Mouse (Mus musculus) brain, embryonic 14.5 days (tissue): ENCODE measurements at regions not wholly inside any gene's neighbourhood (a gene's known extent, or its start where the extent isn't known, plus 50 kb on each side); places are given as distances from the start of the nearest gene placed in this dataset.

Experiments used
- DNase-seq: peaks from one replicate; pipeline ENCODE4 v3.0.0-alpha.2; 2011; ENCODE audit warnings: low read depth
- CTCF ChIP-seq: fragments of 200-500 bp; IDR thresholded peaks from 2 replicates; pipeline ENCODE4 v1.5.1; 2012; ENCODE audit warnings: inconsistent platforms, mild to moderate bottlenecking, moderate library complexity, borderline replicate concordance; ENCODE audit not compliant: insufficient read depth, insufficient read length; ENCODE audit errors: extremely low read depth
- POLR2A ChIP-seq: fragments of 200-500 bp; IDR thresholded peaks from 2 replicates; pipeline ENCODE4 v1.6.1; 2012; ENCODE audit warnings: mild to moderate bottlenecking, inconsistent platforms, borderline replicate concordance; ENCODE audit not compliant: poor library complexity, insufficient read depth, insufficient read length, severe bottlenecking; ENCODE audit errors: extremely low read depth

DNA sequence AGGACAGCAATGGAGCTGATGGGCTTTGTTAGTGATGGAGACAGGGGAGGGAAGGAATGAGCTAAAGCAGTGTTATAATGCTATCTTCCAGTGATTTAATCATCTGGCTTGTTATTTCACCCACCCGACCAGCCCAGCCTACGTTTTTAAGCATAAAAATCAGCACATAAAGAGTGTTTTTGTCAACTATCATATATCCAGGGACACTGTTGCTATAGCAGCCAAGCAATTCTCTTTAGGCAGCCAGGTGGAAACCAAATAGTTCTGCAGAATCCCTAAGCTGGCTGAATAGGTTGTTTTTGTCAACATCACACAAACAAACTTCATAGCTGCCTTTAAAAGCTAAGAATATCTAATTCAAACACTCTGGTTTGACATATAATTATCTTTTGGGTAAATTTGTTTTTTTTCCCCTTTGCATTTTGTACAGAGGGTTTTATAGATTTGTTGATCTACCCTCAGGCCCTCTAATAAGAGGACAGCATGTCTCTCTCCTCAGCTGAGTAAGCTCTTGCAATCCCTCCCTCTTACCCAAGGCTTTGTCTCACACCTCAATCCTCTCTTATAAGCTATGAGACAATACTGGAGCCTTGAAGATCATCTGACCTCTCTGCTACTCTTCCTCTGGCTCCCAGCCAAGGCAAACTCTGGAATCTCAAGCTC lies 104.7 kb upstream of the Camk2d start:
- no peak for TF ChIP-seq POLR2A
- TF ChIP-seq CTCF, result no peak
- peak; percentile 49 for DNase-seq

GRCm38 (mm10) chr3:126491914-126492265 lies 104.2 kb upstream of the Camk2d start:
- no peak for DNase-seq
- TF ChIP-seq POLR2A, result no peak
- no peak for TF ChIP-seq CTCF

- DNase-seq, result no peak
- TF ChIP-seq CTCF, result no peak
- TF ChIP-seq POLR2A, result no peak
Observed at GRCm38 (mm10) chr3:126498823-126499222, 97.3 kb upstream of the Camk2d start.

DNA sequence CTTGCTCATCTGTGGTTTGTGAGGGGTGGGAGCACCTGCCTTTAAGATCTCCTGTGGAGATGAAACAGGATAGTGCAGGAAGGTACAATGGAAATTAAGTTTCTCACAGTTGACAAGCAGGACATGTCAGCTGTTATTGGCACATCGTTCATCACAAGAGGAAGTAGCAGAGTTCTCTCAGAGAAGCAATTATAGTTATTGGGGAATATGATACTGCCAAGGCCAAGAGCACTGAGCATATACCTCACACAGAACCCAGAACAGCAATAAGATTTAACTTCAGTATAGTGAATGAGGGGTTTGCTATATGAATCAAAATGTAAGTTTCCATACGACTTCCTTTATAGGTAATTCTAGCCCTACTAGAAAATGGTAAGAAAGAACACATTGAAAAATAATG lies 95.9 kb upstream of the Camk2d start:
- DNase-seq, result no peak
- TF ChIP-seq POLR2A (no peak), CTCF (no peak)

- no peak for TF ChIP-seq POLR2A
- TF ChIP-seq CTCF, result no peak
- DNase-seq, result no peak
Observed at GRCm38 (mm10) chr3:126501826-126502225, 94.3 kb upstream of the Camk2d start.

- DNase-seq, result no peak
- TF ChIP-seq POLR2A (no peak), CTCF (no peak)
Observed at GRCm38 (mm10) chr3:126505685-126506084, 90.4 kb upstream of the Camk2d start.

- TF ChIP-seq CTCF, result no peak
- no peak for TF ChIP-seq POLR2A
- DNase-seq, result peak; percentile 56
Observed at GRCm38 (mm10) chr3:126514842-126515241, 81.3 kb upstream of the Camk2d start.

- DNase-seq, result peak; percentile 61
- TF ChIP-seq CTCF, result no peak
- no peak for TF ChIP-seq POLR2A
Observed at GRCm38 (mm10) chr3:126534118-126534820, 61.8 kb upstream of the Camk2d start.

- DNase-seq, result no peak
- no peak for TF ChIP-seq CTCF
- TF ChIP-seq POLR2A, result no peak
Observed at GRCm38 (mm10) chr3:126535340-126535739, 60.8 kb upstream of the Camk2d start.

DNA sequence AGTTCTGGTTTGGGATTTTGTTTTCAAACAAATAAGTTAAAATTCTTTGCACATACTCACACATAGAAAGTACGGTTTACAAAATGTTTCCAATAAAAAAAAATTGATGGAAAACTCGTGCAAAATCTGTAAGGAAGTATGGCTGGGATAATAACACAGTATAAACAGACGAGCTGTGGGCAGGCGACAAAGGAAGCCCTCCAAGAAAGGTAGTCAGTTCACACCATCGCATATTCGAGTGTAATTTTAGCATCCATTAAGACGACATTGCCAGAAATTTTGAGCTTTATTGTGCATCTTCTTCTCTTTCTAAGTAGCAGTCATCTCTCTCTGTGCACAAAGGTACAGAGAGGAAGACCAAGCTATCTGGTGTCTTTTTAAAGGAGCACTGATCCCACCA lies 57.6 kb upstream of the Camk2d start:
- no peak for DNase-seq
- TF ChIP-seq POLR2A (no peak), CTCF (no peak)

- DNase-seq, result peak; percentile 54
- TF ChIP-seq CTCF (no peak), POLR2A (no peak)
Observed at GRCm38 (mm10) chr3:126541105-126541504, 55.0 kb upstream of the Camk2d start.
